Mouse (Mus musculus): ENCODE measurements around the gene Cdr2l.

DNA sequence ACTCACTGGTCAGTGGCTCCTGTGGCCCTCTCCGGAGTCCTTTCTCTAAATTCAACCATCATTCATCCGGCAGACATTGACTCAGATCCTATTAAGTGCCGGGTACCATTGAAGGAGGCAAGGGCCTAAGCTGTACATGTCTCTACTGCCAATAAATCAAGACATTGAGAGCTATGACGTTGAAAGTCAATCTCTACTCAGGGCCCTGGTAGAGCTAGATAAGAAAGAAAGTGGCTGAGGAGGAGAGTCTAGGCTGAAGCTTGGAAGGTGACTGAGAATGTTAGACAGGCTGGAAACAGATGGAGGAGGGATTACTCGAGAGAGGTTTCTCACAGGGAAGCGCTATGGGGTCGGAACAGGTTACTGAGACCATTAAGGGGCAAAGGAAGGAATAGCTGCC, 11.3 kb upstream of the Cdr2l start:
- TF ChIP-seq CTCF (IDR thresholded peaks at IDR 0.05; ENCODE audit: low read depth, low read length) (no peak), POLR2A (IDR thresholded peaks at IDR 0.05; ENCODE audit: extremely low read depth, insufficient read depth, low read length) (no peak)
